Mouse (Mus musculus) CH12.LX (cell line): Measurements from ENCODE around the gene Syne1.

Experiments
- CHD2 ChIP-seq: IDR thresholded peaks from 2 replicates; pipeline ENCODE4 v1.6.1; 2011; ENCODE audit warnings: low read length, improper control_type of control experiment
- CTCF ChIP-seq, 2 experiments: IDR thresholded peaks in 1 of 2; conservative IDR thresholded peaks in 1 of 2; 2 replicates each; pipeline ENCODE4 v1.5.1; 2011 to 2012; ENCODE audit warnings: low read depth in 2 of 2, low read length in 2 of 2, improper control_type of control experiment in 1 of 2, inconsistent platforms in 1 of 2, mild to moderate bottlenecking in 1 of 2, moderate library complexity in 1 of 2
- EP300 ChIP-seq: IDR thresholded peaks from 2 replicates; pipeline ENCODE4 v1.6.1; 2011; ENCODE audit warnings: low read length, improper control_type of control experiment
- ETS1 ChIP-seq: conservative IDR thresholded peaks from 2 replicates; pipeline ENCODE4 v1.6.1; 2012; ENCODE audit warnings: low read depth, mild to moderate bottlenecking, inconsistent platforms, low read length, improper control_type of control experiment, moderate library complexity
- KAT2A ChIP-seq: IDR thresholded peaks from 2 replicates; pipeline ENCODE4 v1.6.1; 2012; ENCODE audit warnings: low read length, improper control_type of control experiment, inconsistent platforms; ENCODE audit not compliant: insufficient replicate concordance
- NRF1 ChIP-seq: IDR thresholded peaks from 2 replicates; pipeline ENCODE4 v1.6.1; 2014; ENCODE audit warnings: low read depth, mild to moderate bottlenecking, inconsistent platforms, low read length, improper control_type of control experiment, moderate library complexity
- POLR2A ChIP-seq: IDR thresholded peaks from 2 replicates; pipeline ENCODE4 v1.6.1; 2011; ENCODE audit warnings: low read depth, mild to moderate bottlenecking, improper control_type of control experiment, low read length
- RAD21 ChIP-seq: IDR thresholded peaks from 2 replicates; pipeline ENCODE4 v1.6.1; 2011; ENCODE audit warnings: low read depth, mild to moderate bottlenecking, low read length, improper control_type of control experiment, moderate library complexity
- SIN3A ChIP-seq: IDR thresholded peaks from 2 replicates; pipeline ENCODE4 v1.6.1; 2012; ENCODE audit warnings: low read length, improper control_type of control experiment, inconsistent platforms
- USF1 ChIP-seq: IDR thresholded peaks from 2 replicates; pipeline ENCODE4 v1.6.1; 2014; ENCODE audit warnings: low read depth, mild to moderate bottlenecking, inconsistent platforms, low read length, improper control_type of control experiment
- ZNF384 ChIP-seq: IDR thresholded peaks from 2 replicates; pipeline ENCODE4 v1.6.1; 2012; ENCODE audit warnings: low read depth, low read length, improper control_type of control experiment, inconsistent platforms

DNA sequence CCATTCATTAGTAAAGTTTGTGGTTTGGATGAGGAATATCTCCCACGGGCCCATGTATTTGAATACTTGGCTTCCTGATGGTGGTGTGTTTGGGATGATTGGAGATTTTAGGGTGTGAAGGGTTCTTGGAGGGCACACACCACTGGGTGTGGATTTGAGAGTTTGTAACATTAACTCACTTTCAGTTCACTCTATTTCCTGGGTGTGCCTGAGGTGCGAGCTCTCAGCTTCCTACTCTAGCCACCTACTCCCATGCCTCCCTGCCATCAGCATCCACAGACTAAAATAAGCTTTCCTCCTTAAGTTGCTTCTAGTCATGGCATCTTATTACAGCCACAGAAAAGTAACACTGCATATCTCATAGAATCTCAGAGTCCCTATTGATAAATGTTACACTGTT lies 101.3 kb downstream of the Syne1 start:
- TF ChIP-seq CHD2 = no peak
- TF ChIP-seq KAT2A = no peak
- no peak for TF ChIP-seq USF1
- no peak for TF ChIP-seq SIN3A
- TF ChIP-seq NRF1 = no peak
- TF ChIP-seq ZNF384 = no peak
- no peak for TF ChIP-seq CTCF (conservative IDR thresholded peaks at IDR 0.05 in 1 of 2, IDR thresholded peaks at IDR 0.05 in 1 of 2; ENCODE audit: low read depth in 2 of 2, low read length in 2 of 2)
- no peak for TF ChIP-seq POLR2A
- no peak for TF ChIP-seq ETS1
- no peak for TF ChIP-seq EP300
- no peak for TF ChIP-seq RAD21
